Mouse (Mus musculus) ovary, adult 18-20 months (tissue): ENCODE measurements at regions not wholly inside any gene's neighbourhood (a gene's known extent, or its start where the extent isn't known, plus 50 kb on each side); places are given as distances from the start of the nearest gene placed in this dataset.

ENCODE experiments used
- DNase-seq: peaks from one replicate; pipeline ENCODE4 v3.0.0; 2022; ENCODE audit warnings: low spot score, mixed read lengths

DNA sequence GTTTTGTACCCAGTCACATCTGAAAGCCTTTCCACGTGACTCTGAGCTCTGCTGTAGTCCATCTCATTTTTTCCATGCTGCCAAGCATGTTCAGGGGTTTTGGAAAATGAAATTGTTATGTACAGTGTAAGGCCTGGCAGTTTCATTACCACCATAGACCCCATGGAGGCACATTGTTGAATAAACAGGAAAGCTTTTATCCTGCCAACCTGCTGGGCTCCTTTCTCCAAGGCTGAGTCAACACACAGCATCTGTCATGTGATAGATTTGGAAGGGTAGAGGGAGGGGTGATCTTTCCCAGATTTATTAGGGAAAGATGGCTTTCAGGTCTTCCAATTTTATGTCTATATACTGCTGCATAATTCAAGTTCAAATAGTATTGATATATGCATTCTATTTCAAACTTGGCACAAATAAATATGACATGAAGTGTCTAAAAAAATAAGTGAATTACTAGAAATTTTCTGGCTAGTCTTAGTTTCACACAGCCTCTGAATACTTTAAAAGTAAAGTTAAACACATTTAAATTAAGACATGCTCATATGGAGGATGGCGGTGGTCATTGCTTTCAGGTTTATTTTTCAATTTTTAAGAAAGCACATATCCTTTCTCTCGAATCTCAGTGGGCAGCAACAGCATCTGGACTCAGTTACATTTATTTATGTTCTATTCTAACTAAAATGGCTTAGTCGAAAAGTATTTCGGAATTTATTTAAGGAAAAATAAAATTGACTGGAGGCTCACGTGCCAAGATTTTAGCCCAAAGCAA is 942.1 kb upstream of the Flrt2 start:
- no peak for DNase-seq

DNA sequence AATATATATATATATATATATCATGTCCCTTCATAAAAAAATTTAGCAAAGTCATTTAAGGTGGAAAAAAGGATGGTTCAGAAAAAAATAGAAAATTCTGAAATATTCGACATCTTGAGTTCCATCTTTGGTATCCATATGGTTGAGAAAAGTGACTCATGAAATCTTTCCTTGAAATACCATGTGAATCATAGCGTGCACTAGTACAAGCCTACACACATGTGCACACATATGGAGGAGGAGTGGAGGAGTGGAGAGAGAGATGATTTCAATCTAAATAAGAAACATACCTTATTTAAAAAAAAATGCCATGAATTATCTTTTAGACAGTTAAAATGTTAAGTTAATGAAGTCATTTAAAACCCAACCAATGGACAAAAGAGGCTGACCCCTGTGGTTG is 936.3 kb upstream of the Flrt2 start:
- DNase-seq = no peak

DNA sequence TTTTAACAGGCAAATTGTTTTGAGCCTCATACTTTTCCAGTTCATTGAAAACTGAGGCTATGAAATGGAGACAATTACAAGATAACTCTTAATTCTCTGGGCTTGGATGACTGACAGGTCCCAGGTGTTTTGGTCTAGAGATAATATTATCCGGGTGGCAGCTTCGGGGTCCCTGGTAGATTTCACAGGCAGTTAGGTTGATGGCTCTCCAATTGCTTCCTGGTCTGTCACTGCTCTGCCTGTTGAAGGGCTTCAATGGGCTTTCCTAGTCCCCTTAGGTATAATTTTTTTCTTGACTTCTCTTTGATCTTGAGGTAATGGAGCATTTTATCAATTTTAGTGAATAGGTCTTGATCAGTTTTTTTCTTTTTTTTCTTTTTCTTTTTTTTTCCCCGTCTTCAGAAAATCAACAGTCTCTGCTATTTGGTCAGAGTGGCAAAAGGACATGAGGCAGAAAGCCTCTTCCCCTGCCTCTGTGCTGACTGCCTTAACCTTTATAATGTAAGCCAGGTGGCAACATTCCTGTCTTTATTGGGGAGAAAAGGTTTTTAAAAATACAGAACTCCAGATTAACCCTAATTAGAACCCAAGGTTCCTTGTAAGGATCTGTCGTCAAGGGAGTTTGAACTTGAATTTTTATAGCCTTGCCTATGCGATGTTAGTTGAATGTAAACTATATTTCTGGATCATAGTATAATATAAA is 896.0 kb upstream of the Flrt2 start:
- DNase-seq = no peak

DNA sequence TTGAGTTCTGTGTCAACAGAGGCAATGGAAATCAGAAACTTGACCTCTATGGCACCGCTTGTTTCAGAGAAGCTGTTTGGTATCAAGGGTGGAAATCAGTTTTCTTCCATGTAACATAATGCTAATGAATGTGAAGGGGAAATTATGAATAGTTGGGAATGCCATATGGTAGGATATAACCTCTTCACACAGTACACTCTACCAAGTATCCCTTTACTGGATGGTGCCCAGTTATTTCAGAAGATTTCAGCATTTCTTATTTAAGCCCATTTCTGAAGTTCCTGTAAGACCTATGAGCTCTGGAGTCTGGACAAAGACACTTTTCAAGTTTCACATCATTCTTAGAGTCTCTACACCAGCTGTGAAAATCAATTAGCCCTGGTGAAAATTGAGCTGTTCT is 887.3 kb upstream of the Flrt2 start:
- no peak for DNase-seq

DNA sequence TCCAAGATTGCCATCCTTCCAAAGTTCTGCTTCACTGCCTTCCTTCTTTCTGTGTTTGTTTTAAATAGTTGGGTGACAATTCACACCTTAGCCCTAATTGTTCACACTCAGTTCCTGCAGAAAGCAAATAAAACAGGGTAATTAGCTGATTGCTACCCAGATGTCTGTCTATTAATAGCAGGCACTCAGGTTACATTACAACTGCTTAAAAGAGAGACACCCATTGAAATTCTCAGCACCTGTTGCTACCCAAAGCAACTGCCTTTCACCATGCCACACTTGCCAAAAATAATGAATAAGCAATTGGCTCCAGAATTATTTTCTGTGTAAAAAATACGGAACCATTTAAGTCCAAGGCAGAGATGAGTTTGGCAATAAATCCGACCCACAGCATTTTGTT is 860.6 kb upstream of the Flrt2 start:
- DNase-seq = no peak

DNA sequence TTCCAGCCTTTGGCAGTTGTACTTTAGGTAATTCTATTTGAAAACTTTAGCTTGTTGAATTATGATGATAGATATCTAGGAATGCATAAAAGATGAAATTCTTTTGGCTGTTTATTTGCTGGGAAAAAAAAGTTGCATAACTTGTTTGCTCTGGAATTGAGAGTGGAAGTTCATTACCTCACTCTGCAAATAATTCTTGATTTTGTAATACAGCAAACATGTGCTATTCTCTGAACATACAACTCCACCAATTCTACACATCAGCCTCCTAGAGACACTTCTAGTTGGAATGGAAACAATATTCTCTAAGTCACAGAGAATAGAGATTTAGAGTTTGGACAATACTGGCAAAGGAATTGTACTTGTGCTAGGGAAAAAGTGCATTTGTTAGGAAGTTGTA is 829.3 kb upstream of the Flrt2 start:
- no peak for DNase-seq

DNA sequence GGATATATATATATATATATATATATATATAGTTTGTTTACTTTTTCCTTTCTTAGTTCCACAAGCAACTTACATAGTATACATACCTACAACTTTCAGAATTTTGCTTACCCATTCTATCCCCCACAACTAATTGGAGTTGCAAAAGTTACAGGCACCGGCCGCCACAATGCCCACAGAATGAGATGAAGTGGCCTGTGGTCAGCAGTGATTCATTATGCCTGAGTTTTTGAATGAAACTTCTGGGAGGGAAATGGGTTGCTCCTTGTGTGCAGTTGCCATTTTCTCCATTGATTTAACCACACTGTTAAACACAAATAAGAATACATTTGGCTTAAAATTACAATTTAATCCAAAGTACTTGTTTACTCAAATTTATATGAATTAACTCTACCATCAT is 781.2 kb upstream of the Flrt2 start:
- DNase-seq = no peak

DNA sequence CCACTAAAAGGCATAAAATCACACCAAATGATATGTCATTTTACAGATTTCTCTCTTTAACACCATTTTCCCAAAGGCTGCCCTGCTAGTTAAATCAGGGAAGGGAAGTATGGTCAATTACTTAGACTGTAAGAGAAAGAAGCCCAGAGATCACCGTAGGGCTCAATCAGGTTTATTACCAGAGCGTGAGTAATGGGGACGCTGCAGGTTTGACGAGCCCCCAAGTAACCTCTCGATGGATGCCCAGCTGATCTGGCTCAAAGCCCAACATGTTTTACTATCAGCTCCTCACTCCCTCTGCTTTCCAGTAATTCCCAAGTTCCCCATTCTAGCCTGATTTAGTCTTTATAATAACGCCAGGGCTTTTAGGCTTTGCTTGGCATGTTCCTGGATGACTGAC is 749.0 kb upstream of the Flrt2 start:
- no peak for DNase-seq
